Mouse (Mus musculus): ENCODE data around the gene Tma7.

DNA sequence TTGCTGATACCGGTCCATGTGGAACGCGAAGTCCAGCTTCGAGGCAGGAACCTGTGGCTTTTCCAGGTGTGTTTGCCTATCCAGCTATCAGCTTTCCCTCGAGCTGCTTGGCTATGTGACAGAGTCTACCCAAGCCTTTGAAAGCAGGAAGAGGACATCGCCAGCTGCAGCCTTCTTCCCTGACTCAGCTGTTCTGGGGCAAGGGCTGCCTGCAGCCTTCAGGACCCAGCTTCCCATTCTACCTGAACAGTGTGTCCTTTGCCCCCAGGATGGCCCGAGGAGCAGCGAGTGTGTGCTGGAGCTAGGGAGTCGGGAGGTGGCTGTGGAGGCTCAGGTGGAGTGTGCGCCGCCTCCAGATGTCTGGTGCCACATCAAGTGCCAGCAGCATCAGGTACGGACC, 23.3 kb upstream of the Tma7 start:
- TF ChIP-seq CTCF (IDR thresholded peaks at IDR 0.05; ENCODE audit: borderline replicate concordance, extremely low read depth, insufficient read depth, insufficient read length) (no peak), POLR2A (IDR thresholded peaks at IDR 0.05; ENCODE audit: borderline replicate concordance, extremely low read depth, insufficient read depth, insufficient read length, poor library complexity, severe bottlenecking) (no peak)
